Mouse (Mus musculus) hindbrain, embryonic 11.5 days (tissue): ENCODE data around the gene Trappc3l. TPM values are rescaled to one million over a fixed set of nuclear protein-coding genes. Genes with fewer than 3 reads are reported as not detected.

Experiments used
- ATAC-seq: fragments of 200-750 bp; cut with Nextera tagmentation; 2 replicates; pipeline ENCODE4 v1.8.0; 2017; ENCODE audit warnings: mild to moderate bottlenecking, moderate TSS enrichment, moderate library complexity; ENCODE audit not compliant: low FRiP score
- DNase-seq: peaks from one replicate; pipeline ENCODE4 v3.0.0-alpha.2; 2015; ENCODE audit warnings: low spot score
- H3K27ac ChIP-seq: fragments of 300-500 bp; sonication (generic); 2 replicates; pipeline ENCODE4 v1.5.1; 2014; ENCODE audit warnings: mild to moderate bottlenecking, low read depth, low read length
- H3K27me3 ChIP-seq: fragments of 300-500 bp; sonication (generic); 2 replicates; pipeline ENCODE4 v1.6.1; 2014; ENCODE audit warnings: mild to moderate bottlenecking, low read length, moderate library complexity, mixed read lengths; ENCODE audit not compliant: control insufficient read depth, insufficient read depth
- H3K36me3 ChIP-seq: fragments of 300-500 bp; sonication (generic); 2 replicates; pipeline ENCODE4 v1.6.1; 2014; ENCODE audit warnings: mild to moderate bottlenecking, low read length, moderate library complexity, mixed read lengths; ENCODE audit not compliant: control insufficient read depth, insufficient read depth
- H3K4me1 ChIP-seq: fragments of 300-500 bp; sonication (generic); replicated peaks from 2 replicates; pipeline ENCODE4 v1.6.1; 2014; ENCODE audit warnings: low read length, mixed read lengths; ENCODE audit not compliant: control insufficient read depth, insufficient read depth
- H3K4me2 ChIP-seq: fragments of 300-500 bp; sonication (generic); replicated peaks from 2 replicates; pipeline ENCODE4 v1.6.1; 2014; ENCODE audit warnings: mild to moderate bottlenecking, low read depth, low read length
- H3K4me3 ChIP-seq: fragments of 300-500 bp; sonication (generic); 2 replicates; pipeline ENCODE4 v1.5.1; 2014; ENCODE audit warnings: low read depth, low read length
- H3K9ac ChIP-seq: fragments of 300-500 bp; sonication (generic); 2 replicates; pipeline ENCODE4 v1.6.1; 2014; ENCODE audit warnings: low read depth, low read length
- H3K9me3 ChIP-seq: fragments of 300-500 bp; sonication (generic); 2 replicates; pipeline ENCODE4 v1.6.1; 2016; ENCODE audit warnings: low read length; ENCODE audit not compliant: control insufficient read depth
- WGBS: fragments of 180-500 bp; shearing (Covaris S2); extraction: QIAGEN DNeasy Blood & Tissue Kit; methylation state at CpG from one replicate; pipeline ENCODE4 v1.1.7; 2014; 5-methylcytosine and 5-hydroxymethylcytosine counted together
- polyA plus RNA-seq: library from polyadenylated mRNA; unstranded; fragments of >200 nt; fragmentation: Nextera tagmentation; extraction: Ambion mirVana; gene quantifications from 2 replicates; pipeline ENCODE4 v1.2.1, GENCODE M21; 2014

Trappc3l gene
- polyA plus RNA-seq, 1 experiment from 2014 or later, result not detected

- no peaks in the 10 kb centered on the region for H3K27me3 ChIP-seq
- no peaks in the 10 kb centered on the region for H3K9me3 ChIP-seq
- no peak overlapping the region for H3K4me3 ChIP-seq
- H3K4me2 ChIP-seq, result peak overlapping the region; percentile 26
- WGBS, result 19% methylated on average over 22 of the region's 22 CpGs
- DNase-seq (peak; percentile 86), ATAC-seq (peak; percentile 82)
- no peaks in the 10 kb centered on the region for H3K4me1 ChIP-seq
- H3K27ac ChIP-seq, result no peak overlapping the region
- 0 out of 2 replicates have a peak overlapping the region, but pooled peaks have one; percentile 34 for H3K9ac ChIP-seq
- H3K36me3 ChIP-seq, result no peaks in the 10 kb centered on the region
Measured at GRCm38 (mm10) chr10:34033630-34034305, 3.6 kb upstream of the Trappc3l start.

- no peak overlapping the region for H3K4me3 ChIP-seq
- no peak overlapping the region for H3K9ac ChIP-seq
- H3K27me3 ChIP-seq, result no peaks in the 10 kb centered on the region
- ATAC-seq, result peak; percentile 78
- H3K27ac ChIP-seq, result no peak overlapping the region
- no peak overlapping the region for H3K4me2 ChIP-seq
- H3K36me3 ChIP-seq, result no peaks in the 10 kb centered on the region
- 20% methylated on average over 5 of the region's 5 CpGs for WGBS
- no peaks in the 10 kb centered on the region for H3K9me3 ChIP-seq
- DNase-seq, result peak; percentile 41
- no peaks in the 10 kb centered on the region for H3K4me1 ChIP-seq
Measured at GRCm38 (mm10) chr10:34036587-34036986, 810 bp upstream of the Trappc3l start.

GRCm38 (mm10) chr10:34044210-34044609 lies 6.8 kb downstream of the Trappc3l start, which contains the start of gene Calhm4:
Calhm4 (minus strand) TSS chr10:34044310.
- H3K27me3 ChIP-seq, result no peaks in the 10 kb centered on the region
- H3K4me2 ChIP-seq, result no peak within 1 kb of the TSS
- no peak within 1 kb of the TSS for H3K9ac ChIP-seq
- no peak within 1 kb of the TSS for H3K27ac ChIP-seq
- no peaks in the 10 kb centered on the region for H3K36me3 ChIP-seq
- no peaks in the 10 kb centered on the region for H3K4me1 ChIP-seq
- H3K4me3 ChIP-seq, result no peak within 1 kb of the TSS
- ATAC-seq (no peak), DNase-seq (no peak)
- 78% methylated on average over 5 of the region's 5 CpGs for WGBS
- H3K9me3 ChIP-seq, result no peaks in the 10 kb centered on the region

DNA sequence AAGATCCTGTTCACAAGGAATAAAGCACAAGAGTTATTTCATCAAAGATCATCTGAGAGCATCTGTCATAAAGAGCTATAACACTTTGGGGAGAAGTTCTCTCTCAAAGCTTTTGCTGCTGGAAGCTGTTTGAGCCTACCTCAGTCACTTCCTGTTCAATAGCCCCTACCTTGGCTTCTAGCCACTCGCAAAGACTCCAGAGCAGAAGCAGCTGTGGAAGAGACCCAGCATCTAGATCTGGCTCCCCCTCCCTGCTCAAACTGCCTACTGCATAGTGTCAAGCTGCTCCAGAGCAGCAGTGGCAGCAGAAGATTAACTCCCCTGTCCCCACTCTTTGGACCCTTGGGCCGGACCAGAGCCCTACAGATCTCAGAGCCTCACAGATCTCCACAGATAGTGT lies 16.6 kb downstream of the Trappc3l start:
- Histone ChIP-seq H3K4me3 (no peak overlapping the region), H3K27me3 (no peaks in the 10 kb centered on the region), H3K9me3 (no peaks in the 10 kb centered on the region), H3K36me3 (no peaks in the 10 kb centered on the region), H3K9ac (no peak overlapping the region), H3K27ac (no peak overlapping the region), H3K4me2 (no peak overlapping the region), H3K4me1 (no peaks in the 10 kb centered on the region)
- DNase-seq (no peak), ATAC-seq (no peak)
- WGBS, result 85% methylated on average over 2 of the region's 2 CpGs

- Histone ChIP-seq H3K27me3 (no peaks in the 10 kb centered on the region), H3K27ac (no peak overlapping the region), H3K9me3 (no peaks in the 10 kb centered on the region), H3K9ac (no peak overlapping the region), H3K4me1 (no peaks in the 10 kb centered on the region), H3K4me3 (no peak overlapping the region), H3K36me3 (no peaks in the 10 kb centered on the region), H3K4me2 (no peak overlapping the region)
- DNase-seq (no peak), ATAC-seq (no peak)
- WGBS, result 46% methylated on average over 3 of the region's 3 CpGs
Measured at GRCm38 (mm10) chr10:34066591-34066990, 29.2 kb downstream of the Trappc3l start.

DNA sequence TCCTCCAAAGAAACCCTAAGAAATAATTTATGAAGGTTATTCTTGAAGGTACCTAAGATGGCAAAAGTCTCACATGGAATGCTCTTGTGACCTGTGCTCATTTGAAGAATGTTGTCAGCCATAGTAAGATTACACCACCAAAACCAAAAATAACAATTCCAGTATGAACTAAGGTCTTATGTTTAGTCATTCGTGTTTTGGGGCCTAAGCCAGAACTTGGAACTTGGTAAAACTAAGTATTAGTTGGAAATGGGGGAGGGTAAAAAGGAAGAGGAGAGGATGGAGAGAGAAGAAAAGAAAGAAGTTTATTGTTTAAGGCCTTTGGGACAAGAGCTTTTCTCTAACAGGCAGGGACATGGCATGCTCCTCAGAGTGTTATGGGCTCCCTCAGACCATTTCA lies 32.2 kb downstream of the Trappc3l start:
- no peak overlapping the region for H3K27ac ChIP-seq
- H3K9ac ChIP-seq, result no peak overlapping the region
- no peaks in the 10 kb centered on the region for H3K9me3 ChIP-seq
- ATAC-seq (no peak), DNase-seq (no peak)
- H3K4me1 ChIP-seq, result no peaks in the 10 kb centered on the region
- no peak overlapping the region for H3K4me3 ChIP-seq
- H3K36me3 ChIP-seq, result no peaks in the 10 kb centered on the region
- WGBS, result 65% methylated on average over 1 of the region's 1 CpGs
- no peaks in the 10 kb centered on the region for H3K27me3 ChIP-seq
- no peak overlapping the region for H3K4me2 ChIP-seq

GRCm38 (mm10) chr10:34070999-34071492 lies 33.6 kb downstream of the Trappc3l start:
- WGBS, result 69% methylated on average over 5 of the region's 5 CpGs
- H3K27ac ChIP-seq, result no peak overlapping the region
- no peak for ATAC-seq
- no peaks in the 10 kb centered on the region for H3K27me3 ChIP-seq
- no peak overlapping the region for H3K9ac ChIP-seq
- H3K4me2 ChIP-seq, result no peak overlapping the region
- no peak for DNase-seq
- H3K4me3 ChIP-seq, result no peak overlapping the region
- no peaks in the 10 kb centered on the region for H3K9me3 ChIP-seq
- no peaks in the 10 kb centered on the region for H3K4me1 ChIP-seq
- H3K36me3 ChIP-seq, result no peaks in the 10 kb centered on the region

GRCm38 (mm10) chr10:34071650-34072049 lies 34.3 kb downstream of the Trappc3l start:
- no peak for ATAC-seq

GRCm38 (mm10) chr10:34074522-34075200 lies 37.3 kb downstream of the Trappc3l start:
- DNase-seq, result no peak

More at GRCm38 (mm10) chr10:34071650-34072049, 34.3 kb downstream of the Trappc3l start:
- 81% methylated on average over 2 of the region's 2 CpGs for WGBS
- no peak overlapping the region for H3K4me2 ChIP-seq
- DNase-seq, result no peak
- no peaks in the 10 kb centered on the region for H3K36me3 ChIP-seq
- no peak overlapping the region for H3K9ac ChIP-seq
- no peaks in the 10 kb centered on the region for H3K4me1 ChIP-seq
- no peak overlapping the region for H3K4me3 ChIP-seq
- no peaks in the 10 kb centered on the region for H3K27me3 ChIP-seq
- no peak overlapping the region for H3K27ac ChIP-seq
- no peaks in the 10 kb centered on the region for H3K9me3 ChIP-seq

More at GRCm38 (mm10) chr10:34074522-34075200, 37.3 kb downstream of the Trappc3l start:
- no peaks in the 10 kb centered on the region for H3K4me1 ChIP-seq
- WGBS, result 85% methylated on average over 5 of the region's 5 CpGs
- no peak for ATAC-seq
- H3K4me2 ChIP-seq, result no peak overlapping the region
- H3K9me3 ChIP-seq, result no peaks in the 10 kb centered on the region
- H3K9ac ChIP-seq, result no peak overlapping the region
- H3K27me3 ChIP-seq, result no peaks in the 10 kb centered on the region
- H3K27ac ChIP-seq, result no peak overlapping the region
- no peak overlapping the region for H3K4me3 ChIP-seq
- no peaks in the 10 kb centered on the region for H3K36me3 ChIP-seq
